Mouse (Mus musculus): ENCODE data around the gene Adamts20. TPM values are rescaled to one million over a fixed set of nuclear protein-coding genes. Genes with fewer than 3 reads are reported as not detected.
"Not testable (repeated sequence)": the region's sequence is repeated elsewhere in the genome, so short reads cannot be mapped to it uniquely, and the experiment has no call there.

The Adamts20 gene
- 1.6 and 1.7 TPM in 2 replicates for polyA plus RNA-seq (2014; fragmentation: Nextera tagmentation; extraction: Ambion mirVana)

- no peaks in the 10 kb centered on the region for H3K4me1 ChIP-seq (ENCODE audit: control insufficient read depth, insufficient read depth, low read length)
- WGBS (ENCODE audit: insufficient replicate concordance) = 84% methylated on average over 11 of the region's 11 CpGs
- H3K27ac ChIP-seq (ENCODE audit: low read depth, low read length) = no peak within 1 kb of the TSS
- H3K27me3 ChIP-seq (ENCODE audit: control insufficient read depth, insufficient read depth, low read length) = no peaks in the 10 kb centered on the region
- H3K4me2 ChIP-seq = no peak within 1 kb of the TSS
- H3K36me3 ChIP-seq (ENCODE audit: control insufficient read depth, insufficient read depth, low read length) = no peaks in the 10 kb centered on the region
- H3K9me3 ChIP-seq (replicated peaks; ENCODE audit: control insufficient read depth, low read length) = no peaks in the 10 kb centered on the region
- no peak for ATAC-seq (replicated peaks; ENCODE audit: insufficient number of reproducible peaks, low FRiP score, low TSS enrichment)
- H3K4me3 ChIP-seq (ENCODE audit: low read depth, low read length) = no peak within 1 kb of the TSS
- no peak within 1 kb of the TSS for H3K9ac ChIP-seq (ENCODE audit: low read depth, low read length)
Observed at GRCm38 (mm10) chr15:94465318-94465717, at the start of gene Adamts20. TSS of gene Adamts20 (minus strand) at chr15:94465418.

GRCm38 (mm10) chr15:94503451-94504215, 38.4 kb upstream of the Adamts20 start:
- no peaks in the 10 kb centered on the region for H3K27me3 ChIP-seq (ENCODE audit: control insufficient read depth, insufficient read depth, low read length)
- no peaks in the 10 kb centered on the region for H3K4me1 ChIP-seq (ENCODE audit: control insufficient read depth, insufficient read depth, low read length)
- 74% methylated on average over 12 of the region's 12 CpGs for WGBS (ENCODE audit: insufficient replicate concordance)

GRCm38 (mm10) chr15:94499260-94499659, 34.0 kb upstream of the Adamts20 start:
- ATAC-seq (replicated peaks; ENCODE audit: insufficient number of reproducible peaks, low FRiP score, low TSS enrichment) = no peak
- H3K4me2 ChIP-seq = no peak overlapping the region
- no peaks in the 10 kb centered on the region for H3K9me3 ChIP-seq (replicated peaks; ENCODE audit: control insufficient read depth, low read length)
- no peak overlapping the region for H3K27ac ChIP-seq (ENCODE audit: low read depth, low read length)
- no peaks in the 10 kb centered on the region for H3K4me1 ChIP-seq (ENCODE audit: control insufficient read depth, insufficient read depth, low read length)
- no peak overlapping the region for H3K4me3 ChIP-seq (ENCODE audit: low read depth, low read length)
- WGBS (ENCODE audit: insufficient replicate concordance) = 75% methylated on average over 1 of the region's 1 CpGs
- no peak overlapping the region for H3K9ac ChIP-seq (ENCODE audit: low read depth, low read length)
- H3K27me3 ChIP-seq (ENCODE audit: control insufficient read depth, insufficient read depth, low read length) = no peaks in the 10 kb centered on the region
- no peaks in the 10 kb centered on the region for H3K36me3 ChIP-seq (ENCODE audit: control insufficient read depth, insufficient read depth, low read length)

More at GRCm38 (mm10) chr15:94503451-94504215, 38.4 kb upstream of the Adamts20 start:
- Histone ChIP-seq H3K9ac (ENCODE audit: low read depth, low read length) (no peak overlapping the region), H3K36me3 (ENCODE audit: control insufficient read depth, insufficient read depth, low read length) (no peaks in the 10 kb centered on the region), H3K9me3 (replicated peaks; ENCODE audit: control insufficient read depth, low read length) (peaks cover 4% of the 10 kb centered on the region; the same call in 1 of the 2 replicates), H3K4me3 (ENCODE audit: low read depth, low read length) (no peak overlapping the region), H3K4me2 (no peak overlapping the region), H3K27ac (ENCODE audit: low read depth, low read length) (no peak overlapping the region)
- ATAC-seq (replicated peaks; ENCODE audit: insufficient number of reproducible peaks, low FRiP score, low TSS enrichment) = no peak

- no peaks in the 10 kb centered on the region for H3K9me3 ChIP-seq (replicated peaks; ENCODE audit: control insufficient read depth, low read length)
- H3K4me3 ChIP-seq (ENCODE audit: low read depth, low read length) = no peak overlapping the region
- H3K4me2 ChIP-seq = no peak overlapping the region
- H3K4me1 ChIP-seq (ENCODE audit: control insufficient read depth, insufficient read depth, low read length) = no peaks in the 10 kb centered on the region
- WGBS (ENCODE audit: insufficient replicate concordance) = 71% methylated on average over 10 of the region's 10 CpGs
- no peaks in the 10 kb centered on the region for H3K36me3 ChIP-seq (ENCODE audit: control insufficient read depth, insufficient read depth, low read length)
- no peaks in the 10 kb centered on the region for H3K27me3 ChIP-seq (ENCODE audit: control insufficient read depth, insufficient read depth, low read length)
- no peak overlapping the region for H3K27ac ChIP-seq (ENCODE audit: low read depth, low read length)
- ATAC-seq (replicated peaks; ENCODE audit: insufficient number of reproducible peaks, low FRiP score, low TSS enrichment) = no peak
- H3K9ac ChIP-seq (ENCODE audit: low read depth, low read length) = no peak overlapping the region
Observed at GRCm38 (mm10) chr15:94495936-94496335, 30.7 kb upstream of the Adamts20 start.

GRCm38 (mm10) chr15:94494445-94494844, 29.2 kb upstream of the Adamts20 start:
- no peak overlapping the region for H3K27ac ChIP-seq (ENCODE audit: low read depth, low read length)
- no peak overlapping the region for H3K9ac ChIP-seq (ENCODE audit: low read depth, low read length)
- H3K4me3 ChIP-seq (ENCODE audit: low read depth, low read length) = no peak overlapping the region
- WGBS (ENCODE audit: insufficient replicate concordance) = 92% methylated on average over 1 of the region's 1 CpGs
- H3K36me3 ChIP-seq (ENCODE audit: control insufficient read depth, insufficient read depth, low read length) = no peaks in the 10 kb centered on the region
- ATAC-seq (replicated peaks; ENCODE audit: insufficient number of reproducible peaks, low FRiP score, low TSS enrichment) = no peak
- no peaks in the 10 kb centered on the region for H3K27me3 ChIP-seq (ENCODE audit: control insufficient read depth, insufficient read depth, low read length)
- no peaks in the 10 kb centered on the region for H3K4me1 ChIP-seq (ENCODE audit: control insufficient read depth, insufficient read depth, low read length)
- no peaks in the 10 kb centered on the region for H3K9me3 ChIP-seq (replicated peaks; ENCODE audit: control insufficient read depth, low read length)
- no peak overlapping the region for H3K4me2 ChIP-seq

- no peaks in the 10 kb centered on the region for H3K27me3 ChIP-seq (ENCODE audit: control insufficient read depth, insufficient read depth, low read length)
- no peak overlapping the region for H3K27ac ChIP-seq (ENCODE audit: low read depth, low read length)
- WGBS (ENCODE audit: insufficient replicate concordance) = 74% methylated on average over 2 of the region's 2 CpGs
- no peak for ATAC-seq (replicated peaks; ENCODE audit: insufficient number of reproducible peaks, low FRiP score, low TSS enrichment)
- H3K4me3 ChIP-seq (ENCODE audit: low read depth, low read length) = no peak overlapping the region
- no peaks in the 10 kb centered on the region for H3K4me1 ChIP-seq (ENCODE audit: control insufficient read depth, insufficient read depth, low read length)
- H3K36me3 ChIP-seq (ENCODE audit: control insufficient read depth, insufficient read depth, low read length) = no peaks in the 10 kb centered on the region
- H3K4me2 ChIP-seq = no peak overlapping the region
- no peak overlapping the region for H3K9ac ChIP-seq (ENCODE audit: low read depth, low read length)
- H3K9me3 ChIP-seq (replicated peaks; ENCODE audit: control insufficient read depth, low read length) = no peaks in the 10 kb centered on the region
Observed at GRCm38 (mm10) chr15:94489433-94489832, 24.2 kb upstream of the Adamts20 start.

GRCm38 (mm10) chr15:94488028-94488427, 22.8 kb upstream of the Adamts20 start:
- not testable (repeated sequence) for H3K27me3 ChIP-seq (ENCODE audit: control insufficient read depth, insufficient read depth, low read length); H3K9ac ChIP-seq (ENCODE audit: low read depth, low read length); H3K4me1 ChIP-seq (ENCODE audit: control insufficient read depth, insufficient read depth, low read length); H3K9me3 ChIP-seq (replicated peaks; ENCODE audit: control insufficient read depth, low read length); H3K36me3 ChIP-seq (ENCODE audit: control insufficient read depth, insufficient read depth, low read length); H3K4me3 ChIP-seq (ENCODE audit: low read depth, low read length); H3K4me2 ChIP-seq; H3K27ac ChIP-seq (ENCODE audit: low read depth, low read length); ATAC-seq (replicated peaks; ENCODE audit: insufficient number of reproducible peaks, low FRiP score, low TSS enrichment)
- WGBS (ENCODE audit: insufficient replicate concordance) = 83% methylated on average over 2 of the region's 2 CpGs

GRCm38 (mm10) chr15:94482555-94482954, 17.3 kb upstream of the Adamts20 start:
- Histone ChIP-seq H3K9ac (ENCODE audit: low read depth, low read length) (no peak overlapping the region), H3K27me3 (ENCODE audit: control insufficient read depth, insufficient read depth, low read length) (no peaks in the 10 kb centered on the region), H3K4me3 (ENCODE audit: low read depth, low read length) (no peak overlapping the region), H3K4me2 (no peak overlapping the region), H3K4me1 (ENCODE audit: control insufficient read depth, insufficient read depth, low read length) (no peaks in the 10 kb centered on the region), H3K9me3 (replicated peaks; ENCODE audit: control insufficient read depth, low read length) (no peaks in the 10 kb centered on the region), H3K27ac (ENCODE audit: low read depth, low read length) (no peak overlapping the region), H3K36me3 (ENCODE audit: control insufficient read depth, insufficient read depth, low read length) (no peaks in the 10 kb centered on the region)
- WGBS (ENCODE audit: insufficient replicate concordance) = 76% methylated on average over 2 of the region's 2 CpGs
- no peak for ATAC-seq (replicated peaks; ENCODE audit: insufficient number of reproducible peaks, low FRiP score, low TSS enrichment)

GRCm38 (mm10) chr15:94480792-94481191, 15.6 kb upstream of the Adamts20 start:
- no peaks in the 10 kb centered on the region for H3K4me1 ChIP-seq (ENCODE audit: control insufficient read depth, insufficient read depth, low read length)
- no peak overlapping the region for H3K4me2 ChIP-seq
- H3K36me3 ChIP-seq (ENCODE audit: control insufficient read depth, insufficient read depth, low read length) = no peaks in the 10 kb centered on the region
- no peak overlapping the region for H3K27ac ChIP-seq (ENCODE audit: low read depth, low read length)
- H3K27me3 ChIP-seq (ENCODE audit: control insufficient read depth, insufficient read depth, low read length) = no peaks in the 10 kb centered on the region
- no peaks in the 10 kb centered on the region for H3K9me3 ChIP-seq (replicated peaks; ENCODE audit: control insufficient read depth, low read length)
- no peak for ATAC-seq (replicated peaks; ENCODE audit: insufficient number of reproducible peaks, low FRiP score, low TSS enrichment)
- WGBS (ENCODE audit: insufficient replicate concordance) = 77% methylated on average over 4 of the region's 4 CpGs
- H3K4me3 ChIP-seq (ENCODE audit: low read depth, low read length) = no peak overlapping the region
- no peak overlapping the region for H3K9ac ChIP-seq (ENCODE audit: low read depth, low read length)

Measured in heart, embryonic 11.5 days (tissue).